Mouse (Mus musculus): ENCODE results near the gene Rpp38.

Rpp38 gene

DNA sequence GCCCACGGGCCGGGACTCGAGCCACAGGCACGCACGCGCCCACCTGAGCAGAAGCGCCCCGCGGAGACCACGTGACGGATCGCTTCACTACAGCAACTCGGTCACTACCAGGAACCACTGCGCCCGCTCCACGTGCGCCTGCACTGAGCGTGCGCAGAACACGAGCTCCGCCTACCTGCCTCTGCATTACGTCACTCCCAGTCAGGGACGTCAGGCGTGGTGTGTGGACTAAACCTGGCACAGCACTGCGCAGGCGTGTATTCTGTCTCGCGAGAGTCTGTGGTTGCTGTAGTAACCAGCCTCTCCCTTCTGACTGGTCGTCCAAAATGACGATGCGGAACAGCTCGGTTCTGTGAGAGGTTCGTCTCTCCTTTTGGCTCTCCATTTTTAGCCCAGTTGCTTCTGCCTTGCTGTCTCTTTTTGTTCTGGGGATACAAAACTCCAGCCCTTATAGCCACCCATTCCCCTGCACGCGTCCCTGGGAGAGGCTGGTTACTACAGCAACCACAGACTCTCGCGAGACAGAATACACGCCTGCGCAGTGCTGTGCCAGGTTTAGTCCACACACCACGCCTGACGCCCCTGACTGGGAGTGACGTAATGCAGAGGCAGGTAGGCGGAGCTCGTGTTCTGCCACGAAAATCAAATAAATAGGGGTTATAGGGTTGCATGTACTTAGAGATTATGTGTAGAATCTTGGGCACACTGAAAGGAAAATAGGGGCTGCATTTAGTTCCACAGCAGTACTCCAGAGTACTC, at the start of gene Rpp38:
Rpp38 (minus strand) TSS at position 160 of the 759 bp plus-strand sequence.
- DNase-seq: peak; percentile 100

DNA sequence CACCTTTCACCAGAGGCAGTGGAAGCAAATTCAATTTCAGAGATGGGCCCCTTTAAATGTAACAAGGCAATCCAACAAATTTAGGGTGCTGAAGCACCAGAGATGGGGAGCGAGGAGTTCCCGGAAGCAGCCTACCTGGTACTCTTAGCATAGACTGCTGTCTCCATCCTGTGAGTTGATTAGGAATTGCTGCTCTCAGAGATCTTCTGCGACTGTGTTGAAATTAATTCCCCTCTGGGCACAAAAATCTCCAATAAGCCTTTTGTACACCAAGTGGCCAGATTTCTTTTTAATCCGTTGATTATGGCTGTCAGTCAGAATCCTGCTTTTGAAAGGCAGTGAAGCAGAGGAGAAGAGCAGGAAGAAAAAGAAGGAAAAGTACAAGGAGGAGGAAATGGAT, 32.7 kb upstream of the Rpp38 start:
- DNase-seq: no peak

DNA sequence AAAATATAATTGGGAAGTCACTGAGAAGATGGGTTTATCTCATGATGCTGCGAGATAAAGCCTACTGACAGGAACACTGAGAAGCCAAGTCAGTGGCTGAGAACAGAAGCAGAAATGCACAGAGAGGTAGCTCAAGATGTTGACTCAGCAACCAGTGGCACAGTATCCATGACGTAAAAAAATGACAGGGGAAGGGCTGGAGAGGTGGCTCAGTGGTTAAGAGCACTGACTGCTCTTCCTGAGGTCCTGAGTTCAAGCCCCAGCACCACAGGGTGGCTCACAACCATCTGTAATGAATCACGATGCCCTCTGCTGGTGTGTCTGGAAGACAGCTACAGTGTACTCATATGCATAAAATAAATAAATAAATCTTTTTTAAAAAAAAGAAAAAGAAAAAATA, 28.6 kb upstream of the Rpp38 start:
- no peak for DNase-seq

DNA sequence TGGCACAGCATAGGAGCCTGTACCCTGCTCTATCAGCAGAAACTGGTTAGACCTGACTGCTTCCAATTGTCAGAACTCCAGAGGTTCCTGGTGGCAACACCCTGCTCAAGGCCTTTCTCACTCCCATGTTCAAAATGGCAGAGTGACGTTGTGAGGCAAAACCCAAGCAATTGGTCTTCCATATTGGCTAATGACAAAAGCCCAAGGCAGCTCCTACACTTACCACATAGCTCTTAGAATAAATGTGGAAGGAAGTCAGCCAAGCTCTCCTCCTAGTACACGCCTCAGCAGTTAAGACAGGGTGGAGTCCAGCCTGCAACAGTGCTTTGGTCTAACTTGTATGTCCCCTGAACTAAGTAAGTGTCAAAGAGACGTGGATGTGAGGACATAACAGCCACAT, 25.4 kb upstream of the Rpp38 start:
- DNase-seq: no peak

DNA sequence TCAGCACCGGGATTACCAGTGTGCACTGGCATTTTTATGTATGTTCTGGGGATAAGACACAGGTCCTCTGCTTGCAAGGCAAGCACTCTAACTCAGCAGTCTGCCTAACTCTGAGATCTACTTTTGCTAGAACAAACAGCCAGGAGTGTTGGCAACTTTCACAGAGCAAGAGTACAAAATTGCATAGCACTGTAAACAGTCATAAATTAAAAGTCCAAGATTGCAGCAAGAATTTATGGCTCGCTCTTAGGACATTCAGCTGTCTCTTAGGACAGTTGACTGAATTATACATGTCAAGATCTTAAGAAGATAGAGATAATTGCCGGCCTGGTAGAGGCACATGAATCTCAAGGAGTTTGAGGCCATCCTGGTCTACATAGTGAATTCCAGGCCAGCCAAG, 23.9 kb upstream of the Rpp38 start:
- DNase-seq: no peak

DNA sequence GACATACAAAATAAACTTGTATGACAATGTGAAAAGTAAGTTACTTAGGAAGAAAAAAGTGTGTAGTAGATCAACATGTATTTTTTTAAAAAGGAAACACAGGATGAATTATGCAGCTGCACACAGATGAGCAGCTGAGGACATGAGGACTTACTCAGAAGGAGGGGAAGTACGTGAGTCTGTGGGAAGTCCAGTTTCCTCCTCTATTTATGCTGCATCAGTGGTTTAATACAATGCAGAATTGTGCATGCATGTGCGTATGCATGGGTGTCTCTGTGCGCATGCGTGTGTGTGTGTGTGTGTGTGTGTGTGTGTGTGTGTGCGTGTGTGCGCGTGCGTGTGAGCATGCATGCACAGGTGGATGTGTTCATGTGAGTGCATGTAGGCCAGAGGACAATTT, 23.4 kb upstream of the Rpp38 start:
- no peak for DNase-seq

DNA sequence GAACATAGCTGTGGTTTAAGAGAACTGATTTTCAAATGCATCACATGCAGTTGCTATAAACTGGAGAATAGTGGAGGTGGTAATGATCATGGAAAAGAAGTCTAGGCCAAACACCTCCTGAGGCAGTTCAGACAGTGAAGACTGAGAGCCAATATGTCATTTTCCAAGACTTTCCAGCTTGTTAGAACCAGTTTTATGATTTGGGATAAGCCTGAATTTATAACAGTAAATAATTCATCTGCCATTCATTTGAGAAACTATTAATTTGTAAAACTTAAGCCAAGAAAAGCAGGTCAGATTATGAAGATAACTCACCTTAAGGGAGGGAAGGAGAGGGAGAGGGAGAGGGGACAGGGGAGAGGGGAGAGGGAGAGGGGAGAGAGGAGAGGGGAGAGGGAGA, 20.7 kb upstream of the Rpp38 start:
- DNase-seq: no peak

DNA sequence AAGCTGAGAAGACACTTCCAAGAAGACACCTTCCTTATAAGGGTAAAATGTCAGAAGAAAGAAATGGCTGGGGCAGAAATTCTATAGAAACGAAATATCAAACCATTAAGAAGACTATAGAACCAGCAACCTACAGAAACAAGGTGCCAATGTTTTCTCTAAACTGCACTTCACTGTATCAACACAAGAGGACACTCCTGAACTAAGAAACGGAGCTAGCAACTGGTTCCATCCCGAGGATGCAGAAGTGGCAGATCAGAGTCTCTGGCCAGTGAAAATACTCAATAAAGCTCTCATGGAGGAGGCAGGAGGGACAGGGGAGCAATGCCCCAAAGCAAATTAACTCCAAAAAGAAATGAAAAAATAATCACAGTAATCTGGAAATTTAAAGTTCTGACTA, 16.5 kb upstream of the Rpp38 start:
- DNase-seq: no peak

DNA sequence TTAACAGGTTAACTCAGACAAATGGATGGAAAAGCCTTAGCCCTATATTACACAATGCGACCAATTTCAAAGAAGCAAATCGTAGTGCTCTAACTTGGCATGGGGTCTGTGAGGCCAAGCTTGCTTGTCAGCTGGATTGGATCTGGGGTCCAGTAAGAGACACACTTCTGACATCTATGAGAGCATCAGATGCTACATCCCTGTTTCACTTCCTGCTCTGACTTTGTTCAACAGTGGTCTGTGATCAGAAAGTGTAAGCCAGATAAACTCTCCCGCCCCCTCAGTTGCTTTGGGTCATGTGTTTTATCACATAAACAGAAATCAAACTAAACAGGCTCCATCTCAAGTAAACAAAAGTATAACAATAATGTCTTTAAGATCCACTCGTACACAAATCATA, 16.0 kb upstream of the Rpp38 start:
- no peak for DNase-seq

DNA sequence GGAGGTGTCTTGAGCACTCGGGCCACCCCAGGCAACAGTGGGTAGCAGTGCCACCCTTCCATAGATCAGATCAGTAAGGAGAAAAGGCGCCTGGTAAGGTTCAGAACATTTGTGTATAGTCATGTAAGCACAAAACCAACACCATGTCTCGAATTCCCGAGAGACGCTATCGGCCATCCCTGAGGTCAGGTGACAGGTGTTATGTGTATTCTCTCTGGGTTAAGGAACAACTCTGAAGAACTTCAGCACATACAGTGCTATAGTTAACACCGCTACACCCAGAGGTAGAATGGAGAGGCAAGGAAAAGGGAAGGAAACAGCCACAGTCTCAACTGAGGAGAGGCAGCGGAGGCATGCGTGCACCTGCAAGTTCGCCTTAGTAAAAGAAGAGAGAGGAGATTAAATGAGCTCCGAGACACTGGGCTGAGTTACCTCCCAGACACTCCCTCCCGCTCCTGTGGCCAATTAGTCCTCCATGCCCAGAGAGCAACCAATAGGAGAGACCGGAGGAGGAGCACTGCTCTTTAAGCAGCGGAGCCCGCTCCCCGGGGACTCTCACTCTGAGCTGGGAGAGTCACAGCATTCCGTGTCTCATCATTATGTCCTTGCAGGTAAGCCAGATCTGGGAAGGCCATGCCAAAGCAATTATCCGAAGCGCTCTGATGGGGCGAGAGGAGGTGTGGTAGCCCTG, 3.3 kb upstream of the Rpp38 start, which contains the start of gene Acbd7:
Acbd7 (plus strand) TSS at position 558 of the 691 bp plus-strand sequence.
- DNase-seq: peak; percentile 71

DNA sequence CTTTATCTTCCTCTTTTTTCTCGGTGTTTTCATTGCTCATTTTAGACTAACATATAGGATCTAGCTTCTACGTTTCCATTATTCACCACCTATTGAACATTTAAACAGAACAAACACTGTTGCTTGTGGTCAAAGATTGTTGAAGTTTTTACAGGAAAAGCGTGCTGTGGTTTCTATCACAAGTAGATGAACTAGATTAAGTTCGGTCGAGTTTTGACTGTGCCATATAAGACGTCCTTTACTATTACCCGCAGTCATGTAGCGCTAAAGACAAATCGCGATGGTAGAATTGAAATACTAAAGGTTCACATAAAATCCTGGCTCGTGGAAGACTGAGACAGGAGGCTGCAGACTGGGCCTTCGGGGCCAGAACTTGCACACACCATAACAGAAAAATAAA, 1.3 kb upstream of the Rpp38 start:
- no peak for DNase-seq

DNA sequence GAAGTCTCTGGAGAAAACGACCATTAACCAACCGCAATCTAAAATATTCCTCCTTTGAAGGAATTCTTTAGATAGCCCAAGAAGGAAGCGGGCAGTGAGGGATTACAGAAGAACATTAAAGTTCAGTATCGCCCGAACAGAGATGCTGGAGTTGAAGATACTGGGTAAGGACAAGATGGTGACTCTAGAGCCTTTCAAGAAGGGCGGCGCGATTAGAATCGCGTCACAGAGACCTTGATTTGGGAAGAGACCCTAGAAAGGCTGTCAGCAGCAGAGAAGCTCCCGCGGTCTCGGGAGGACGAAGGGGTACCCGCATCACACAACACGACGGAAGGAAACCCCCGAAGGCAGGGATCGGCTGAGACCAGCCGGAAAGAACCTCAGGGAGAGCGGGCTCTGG, 387 bp downstream of the Rpp38 start:
- no peak for DNase-seq

DNA sequence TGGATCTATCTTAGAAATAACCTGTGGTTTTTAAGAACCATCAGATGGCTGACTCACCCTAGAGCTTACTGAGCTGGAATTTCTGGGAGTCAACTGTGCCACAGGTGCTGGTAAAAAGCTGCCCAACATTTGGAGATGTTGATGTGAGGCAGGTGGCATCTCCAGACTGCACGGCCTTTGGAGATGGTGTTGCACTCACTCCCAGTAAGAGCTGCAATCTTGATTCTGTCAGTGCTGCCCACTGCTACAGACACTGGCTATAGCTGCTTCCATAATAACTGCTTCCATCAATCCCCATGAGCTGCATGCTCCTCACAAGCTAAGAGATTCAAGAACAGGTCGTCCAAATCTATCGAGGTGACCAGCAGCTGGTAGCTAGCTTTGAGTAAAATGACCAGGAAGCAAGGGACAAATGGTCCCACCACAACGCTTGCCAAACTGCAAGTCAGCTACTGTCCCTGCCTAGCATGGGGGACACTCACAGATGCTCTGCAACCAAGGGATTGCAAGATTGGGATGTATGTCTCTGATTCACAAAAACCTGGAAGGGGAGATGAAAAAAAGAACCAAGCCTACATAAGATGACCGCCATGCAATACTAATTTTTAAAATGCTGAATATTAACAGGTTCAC, 1.3 kb downstream of the Rpp38 start:
- DNase-seq: no peak

DNA sequence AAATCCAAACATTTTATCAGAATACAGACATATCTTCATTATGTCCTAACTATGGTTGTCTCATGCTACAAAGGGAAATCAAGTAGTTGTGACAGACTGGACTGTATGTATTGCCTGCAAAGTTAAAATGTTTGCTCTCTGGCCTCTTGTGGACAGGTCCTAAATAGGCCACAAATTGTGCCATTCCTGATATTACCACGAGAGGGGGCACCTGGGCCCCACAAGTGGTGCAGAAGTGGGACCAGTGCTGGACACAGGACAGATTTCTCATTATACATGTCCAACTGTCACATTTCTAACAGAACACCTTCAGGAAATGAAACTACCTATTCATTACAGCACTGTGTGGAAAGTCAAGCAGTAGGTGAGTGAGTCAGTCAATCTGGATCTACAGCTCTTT, 5.1 kb downstream of the Rpp38 start:
- no peak for DNase-seq

DNA sequence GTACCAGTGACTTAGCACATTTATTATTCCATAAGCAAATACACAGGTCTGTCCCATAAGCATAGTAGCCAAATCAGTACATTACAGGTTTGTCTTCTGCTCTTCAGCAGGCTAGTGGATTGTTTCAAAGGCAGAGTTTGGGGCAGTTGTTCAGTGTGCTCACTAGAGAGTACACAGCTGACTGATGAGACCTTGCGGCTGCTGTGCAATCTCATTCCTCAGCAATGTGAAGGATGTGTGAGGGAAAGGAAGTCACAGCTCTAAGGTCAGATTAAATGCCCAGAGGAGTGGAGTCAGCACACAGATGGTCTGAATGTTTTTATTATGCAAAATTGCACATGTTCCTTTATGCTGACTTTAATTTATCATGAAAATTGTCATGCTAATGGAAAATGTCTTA, 5.9 kb downstream of the Rpp38 start:
- no peak for DNase-seq

DNA sequence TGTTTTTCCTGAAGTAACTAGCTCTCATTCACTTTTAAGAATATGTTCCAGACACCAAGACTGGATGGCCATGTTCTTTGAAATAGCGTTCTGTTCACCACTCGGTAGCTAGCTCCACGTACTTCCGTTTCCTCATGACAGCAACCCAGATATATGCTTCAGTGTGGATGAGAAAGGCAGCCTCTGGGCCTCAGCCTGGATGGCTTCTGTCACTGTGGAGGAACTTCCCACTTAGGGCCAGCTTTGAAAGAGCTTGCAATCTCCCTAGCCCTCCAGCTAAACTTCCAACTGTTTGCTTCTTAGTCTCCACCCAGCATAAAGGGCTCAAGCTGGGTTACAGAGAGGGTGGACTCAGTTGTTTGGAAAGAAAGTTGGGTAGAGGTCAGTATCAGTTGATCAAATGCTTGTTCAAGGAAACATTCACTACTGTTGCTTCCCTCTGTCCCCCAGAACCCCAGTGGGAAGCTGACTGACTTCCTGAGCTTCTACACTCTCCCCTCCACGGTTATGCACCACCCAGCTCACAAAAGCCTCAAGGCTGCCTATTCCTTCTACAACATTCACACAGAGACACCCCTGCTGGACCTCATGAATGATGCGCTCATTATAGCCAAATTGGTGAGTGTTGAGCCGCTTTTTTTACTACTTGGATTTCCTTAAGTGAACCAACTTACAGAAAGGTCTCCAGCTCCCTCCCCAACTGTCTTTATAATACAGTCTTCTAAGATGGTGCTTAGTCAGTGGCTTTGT, 7.9 kb downstream of the Rpp38 start:
- DNase-seq: no peak

DNA sequence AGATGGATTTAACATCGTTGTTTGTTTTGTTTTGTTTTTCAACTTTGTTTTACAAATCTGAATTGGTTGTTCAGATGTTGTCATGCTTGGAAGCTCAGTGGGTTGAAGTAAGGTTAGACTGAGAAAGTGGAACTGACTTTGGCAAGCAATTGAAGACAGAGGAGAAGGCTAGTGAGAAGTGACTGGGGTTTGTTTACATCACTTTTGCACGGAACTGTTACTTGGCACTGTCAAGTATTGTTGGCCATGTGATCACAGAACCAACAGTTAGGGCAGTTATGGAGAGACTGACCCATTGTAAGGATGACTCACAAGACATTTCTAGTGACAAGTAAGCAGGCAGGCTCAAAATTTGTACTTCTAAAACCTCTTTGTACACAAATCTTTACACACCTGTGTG, 9.3 kb downstream of the Rpp38 start:
- DNase-seq: no peak

DNA sequence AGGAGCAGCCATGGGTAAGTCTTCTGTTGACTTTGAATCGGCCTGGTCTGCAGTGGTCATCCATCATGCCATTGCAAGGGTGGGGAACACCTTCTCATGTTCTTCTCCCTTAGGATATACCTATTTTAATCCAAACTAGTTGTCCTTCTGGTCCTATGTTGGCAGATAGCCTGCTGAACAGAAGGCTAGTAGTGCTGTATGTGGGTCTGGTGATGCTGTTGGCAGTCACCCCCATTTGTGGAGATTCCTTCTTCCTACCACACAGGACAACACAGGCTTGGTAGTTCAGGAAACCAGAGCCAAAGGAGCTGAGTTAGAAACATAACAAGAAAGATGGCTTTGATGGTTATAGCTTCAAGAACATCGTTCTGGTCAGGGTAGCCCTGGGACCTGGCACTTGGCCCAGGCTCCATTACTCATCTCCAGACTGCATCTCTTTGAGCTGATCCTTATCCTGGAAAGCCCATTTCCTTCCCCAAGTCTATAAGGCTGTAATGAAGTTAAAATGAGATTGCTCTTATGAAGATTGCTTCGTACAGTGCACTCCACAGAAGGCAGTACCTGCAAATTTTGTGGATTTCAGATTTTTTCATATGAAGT, 26.9 kb downstream of the Rpp38 start:
- peak; percentile 59 for DNase-seq

DNA sequence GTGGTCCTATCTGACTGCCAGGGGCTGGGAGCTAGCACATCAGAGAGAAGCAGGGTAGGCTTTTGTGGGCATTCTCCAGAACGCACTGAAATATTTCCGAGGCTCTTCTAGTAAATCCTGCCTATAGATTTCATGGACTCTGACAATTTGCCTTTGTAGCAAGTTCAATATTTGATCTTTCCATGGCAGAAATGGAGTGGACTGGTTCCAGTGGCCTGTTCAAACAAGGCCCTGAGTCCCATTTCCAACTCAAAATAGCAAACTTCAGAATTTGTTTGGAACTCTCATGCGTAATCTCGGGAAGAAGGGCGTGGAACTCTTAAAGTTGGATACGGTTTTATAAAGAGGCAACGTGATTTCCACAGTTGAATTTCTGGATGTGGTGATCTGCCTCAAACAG, 36.6 kb downstream of the Rpp38 start:
- DNase-seq: no peak

DNA sequence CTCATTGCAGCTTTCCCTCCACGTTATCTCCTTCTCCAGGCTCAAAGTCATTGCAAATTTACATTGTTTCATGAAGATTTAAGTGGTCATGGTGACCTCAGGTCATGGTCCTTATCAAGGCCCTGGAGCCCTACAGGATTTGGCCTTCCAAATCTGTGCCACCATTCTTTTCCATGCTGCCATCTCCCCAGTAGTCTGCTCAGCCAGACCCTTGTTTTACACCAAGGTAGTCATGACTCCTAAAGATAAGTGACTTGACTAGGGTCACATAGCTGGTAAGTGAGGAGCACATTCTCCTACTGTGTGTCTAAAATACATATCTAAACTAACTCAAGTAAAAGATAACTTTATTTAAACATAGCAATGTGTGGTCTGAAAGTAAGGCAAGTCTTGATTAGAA, 40.3 kb downstream of the Rpp38 start:
- DNase-seq: no peak

DNA sequence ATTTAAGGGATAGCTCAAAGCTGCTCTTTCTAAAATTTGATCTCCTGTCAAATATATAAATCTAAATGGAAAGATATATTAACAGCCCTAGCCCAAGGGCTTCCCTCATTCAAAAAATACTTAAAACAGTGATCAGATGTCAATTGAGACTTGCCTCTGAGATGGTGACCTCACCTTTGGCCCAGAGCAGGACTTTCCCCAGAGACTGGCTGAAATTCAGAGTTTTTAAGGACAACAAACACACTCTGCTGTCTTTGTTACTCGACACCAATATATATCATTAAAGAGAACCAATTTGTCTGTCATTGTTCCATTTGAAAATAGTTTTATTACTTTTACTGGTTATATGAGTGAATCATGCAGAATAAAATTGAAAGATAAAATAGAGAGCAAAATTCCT, 42.9 kb downstream of the Rpp38 start:
- no peak for DNase-seq

DNA sequence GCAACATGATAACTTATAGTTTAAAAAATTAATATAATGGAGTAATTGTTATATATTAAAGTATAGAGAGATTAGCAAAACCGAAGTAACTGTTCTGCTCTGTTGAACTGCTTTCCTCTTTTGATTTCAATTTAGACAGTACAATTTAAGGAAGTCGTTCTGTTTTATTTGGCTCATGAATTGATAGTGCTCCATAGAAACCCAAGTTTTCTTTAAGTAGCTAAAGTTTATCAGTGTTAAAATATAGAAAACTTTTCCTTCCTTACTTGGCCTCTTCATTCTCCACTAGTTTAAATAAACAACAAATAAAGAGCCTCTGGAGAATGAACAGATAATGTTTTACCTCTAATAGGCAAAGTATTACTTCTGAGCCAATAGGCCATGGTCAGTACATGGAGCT, 46.2 kb downstream of the Rpp38 start:
- no peak for DNase-seq

DNA sequence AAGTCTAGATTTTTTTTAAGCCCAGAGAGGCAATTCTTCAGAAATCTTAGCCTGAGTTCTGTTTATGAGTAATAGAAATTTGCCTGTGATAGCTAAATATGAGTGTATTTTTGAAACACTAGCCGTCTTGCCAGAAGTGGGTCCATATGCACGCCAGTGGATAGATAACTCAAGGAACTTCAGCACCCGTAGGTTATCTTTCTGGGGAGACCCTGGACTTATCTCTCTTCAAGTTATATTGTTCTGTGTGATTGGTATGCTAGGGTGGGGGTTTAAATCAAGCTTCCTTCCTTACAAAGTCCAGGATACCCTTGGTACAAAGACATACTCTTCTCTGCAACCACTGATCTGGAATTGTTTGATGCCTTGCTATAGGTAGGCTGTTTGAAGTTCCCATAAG, 46.7 kb downstream of the Rpp38 start:
- DNase-seq: no peak

Measured in layer of hippocampus, adult 9-11 months (tissue).